Mouse (Mus musculus): Measurements from ENCODE around the gene Btd. TPM values are rescaled to one million over a fixed set of nuclear protein-coding genes. Genes with fewer than 3 reads are reported as not detected.

The Btd gene
- total RNA-seq, 2 experiments from 2014 or later, result 43.9 to 48.6 TPM

DNA sequence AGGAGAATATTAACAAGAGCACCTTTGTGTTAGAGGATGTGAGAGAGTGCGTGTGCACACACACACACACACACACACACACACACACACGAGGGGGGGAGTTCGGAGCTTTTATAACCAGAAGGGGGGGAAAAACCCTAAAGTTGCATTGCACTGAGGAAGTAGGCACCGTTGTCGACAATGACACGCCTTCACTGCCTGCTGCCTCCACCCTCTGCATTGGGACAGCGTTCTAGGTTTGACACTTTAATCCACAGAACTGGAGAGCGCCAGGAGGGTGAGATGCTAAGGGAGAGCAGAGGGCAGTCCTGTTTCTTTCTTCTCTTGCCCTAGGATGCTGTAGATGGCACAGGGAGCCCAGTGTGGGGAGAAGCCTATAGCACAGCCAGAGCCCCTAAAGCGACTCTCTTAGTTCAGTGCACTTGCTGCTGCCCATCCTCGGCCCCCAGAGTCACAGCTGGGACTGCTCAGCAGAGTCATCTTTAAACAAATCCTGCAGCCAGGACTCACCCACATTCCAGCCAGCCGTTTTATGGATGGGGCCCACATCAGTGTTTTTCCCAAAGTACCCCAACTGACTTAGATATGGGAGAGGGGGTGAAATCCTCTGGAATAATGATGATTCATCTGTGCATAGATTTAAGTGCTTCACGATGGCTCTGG, 24.2 kb downstream of the Btd start:
- no peak for DNase-seq

DNA sequence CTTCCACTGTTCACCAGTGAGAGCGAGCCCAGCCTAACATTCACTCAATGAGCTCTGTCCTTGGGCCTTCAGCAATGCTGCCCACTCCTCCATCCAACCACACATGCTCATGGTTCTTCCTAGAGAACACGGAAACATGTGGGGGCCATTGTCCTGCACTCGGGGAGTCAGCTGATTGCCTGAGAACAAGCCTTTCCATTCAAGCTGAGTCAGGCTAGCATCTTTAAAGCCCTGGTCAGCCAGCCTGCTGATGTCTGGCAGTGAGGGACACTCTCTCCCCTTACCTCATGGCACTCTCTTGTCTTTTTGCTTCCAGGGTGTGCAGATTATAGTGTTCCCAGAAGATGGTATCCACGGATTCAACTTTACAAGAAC, 24.7 kb downstream of the Btd start:
- no peak for DNase-seq

DNA sequence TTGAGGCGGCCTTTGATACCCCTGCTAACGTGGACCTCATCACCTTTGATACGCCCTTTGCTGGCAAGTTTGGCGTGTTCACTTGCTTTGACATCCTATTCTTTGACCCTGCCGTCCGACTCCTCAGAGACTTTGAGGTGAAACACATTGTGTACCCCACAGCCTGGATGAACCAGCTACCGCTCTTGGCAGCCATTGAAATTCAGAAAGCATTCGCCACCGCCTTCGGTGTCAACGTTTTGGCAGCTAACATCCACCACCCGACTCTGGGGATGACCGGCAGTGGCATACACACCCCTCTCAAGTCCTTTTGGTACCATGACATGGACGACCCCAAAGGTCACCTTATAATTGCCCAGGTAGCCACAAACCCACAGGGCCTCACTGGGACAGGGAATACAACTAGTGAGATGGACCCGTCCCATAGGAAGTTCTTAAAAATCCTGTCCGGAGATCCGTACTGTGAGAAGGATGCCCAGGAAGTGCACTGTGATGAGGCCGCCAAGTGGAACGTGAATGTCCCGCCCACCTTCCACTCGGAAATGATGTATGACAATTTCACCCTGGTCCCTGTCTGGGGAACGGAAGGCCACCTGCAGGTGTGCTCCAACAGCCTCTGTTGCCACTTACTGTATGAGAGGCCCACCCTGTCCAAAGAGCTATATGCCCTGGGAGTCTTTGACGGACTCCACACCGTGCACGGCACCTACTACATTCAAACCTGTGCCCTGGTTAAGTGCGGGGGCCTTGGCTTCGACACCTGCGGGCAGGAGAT, 26.3 kb downstream of the Btd start:
- DNase-seq, result no peak

DNA sequence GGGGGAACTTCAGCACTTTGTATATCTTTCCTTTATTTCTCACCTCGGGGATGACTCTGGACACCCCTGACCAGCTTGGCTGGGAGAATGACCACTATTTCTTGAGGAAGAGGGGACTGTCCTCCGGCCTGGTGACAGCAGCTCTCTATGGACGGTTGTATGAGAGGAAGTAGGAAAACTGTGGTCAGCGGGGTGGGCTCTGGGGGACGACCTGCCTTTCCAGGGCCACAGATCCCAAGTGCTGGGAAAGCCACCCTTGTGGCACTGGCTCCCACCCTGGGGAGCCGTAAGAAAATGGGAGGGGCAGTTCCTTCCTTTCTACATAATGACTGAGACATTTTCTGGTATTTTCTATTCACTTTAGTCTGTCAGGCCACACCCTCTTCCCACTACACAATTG, 26.9 kb downstream of the Btd start:
- no peak for DNase-seq

DNA sequence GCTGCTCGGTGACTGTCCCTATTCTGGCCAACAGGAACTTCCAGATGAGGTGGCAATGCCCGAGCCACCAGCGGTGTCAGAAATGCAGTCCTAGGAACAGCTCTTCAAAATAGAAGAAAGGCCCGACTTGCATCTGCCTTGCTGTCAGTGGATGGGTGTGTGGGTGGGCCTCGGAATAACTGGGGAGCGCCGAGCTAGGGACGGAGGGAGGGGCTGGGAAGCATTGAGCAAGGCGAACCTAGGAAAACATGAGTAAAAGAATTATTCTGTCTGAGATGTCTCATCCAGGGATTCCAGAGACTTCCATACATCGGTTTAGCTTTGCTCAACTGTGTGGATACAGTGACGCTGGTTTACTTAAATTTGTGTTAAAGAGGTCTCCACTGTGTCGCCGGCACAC, 27.5 kb downstream of the Btd start:
- DNase-seq, result no peak

DNA sequence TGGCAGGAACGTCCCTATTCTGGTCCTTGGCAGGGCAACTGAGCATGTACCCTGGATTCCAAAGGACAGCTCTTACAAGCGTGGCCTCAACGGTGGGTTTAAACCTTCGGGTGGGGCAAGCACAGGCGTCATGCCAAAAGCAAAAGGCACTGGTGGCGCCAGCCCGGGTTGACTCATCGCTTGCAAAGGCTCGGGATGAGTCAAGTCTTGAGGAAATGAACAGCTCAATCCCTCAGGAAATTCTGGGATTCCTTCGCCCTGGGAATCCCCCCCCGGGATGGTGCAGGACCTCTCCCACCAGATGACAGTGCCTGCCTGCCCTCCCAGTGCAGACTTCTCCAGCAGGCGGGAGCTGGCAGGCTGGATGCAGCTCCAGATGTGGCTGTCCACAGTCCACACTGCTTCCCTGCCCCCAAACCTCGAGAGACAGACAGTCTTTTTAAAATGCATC, 28.4 kb downstream of the Btd start:
- peak; percentile 86 for DNase-seq

DNA sequence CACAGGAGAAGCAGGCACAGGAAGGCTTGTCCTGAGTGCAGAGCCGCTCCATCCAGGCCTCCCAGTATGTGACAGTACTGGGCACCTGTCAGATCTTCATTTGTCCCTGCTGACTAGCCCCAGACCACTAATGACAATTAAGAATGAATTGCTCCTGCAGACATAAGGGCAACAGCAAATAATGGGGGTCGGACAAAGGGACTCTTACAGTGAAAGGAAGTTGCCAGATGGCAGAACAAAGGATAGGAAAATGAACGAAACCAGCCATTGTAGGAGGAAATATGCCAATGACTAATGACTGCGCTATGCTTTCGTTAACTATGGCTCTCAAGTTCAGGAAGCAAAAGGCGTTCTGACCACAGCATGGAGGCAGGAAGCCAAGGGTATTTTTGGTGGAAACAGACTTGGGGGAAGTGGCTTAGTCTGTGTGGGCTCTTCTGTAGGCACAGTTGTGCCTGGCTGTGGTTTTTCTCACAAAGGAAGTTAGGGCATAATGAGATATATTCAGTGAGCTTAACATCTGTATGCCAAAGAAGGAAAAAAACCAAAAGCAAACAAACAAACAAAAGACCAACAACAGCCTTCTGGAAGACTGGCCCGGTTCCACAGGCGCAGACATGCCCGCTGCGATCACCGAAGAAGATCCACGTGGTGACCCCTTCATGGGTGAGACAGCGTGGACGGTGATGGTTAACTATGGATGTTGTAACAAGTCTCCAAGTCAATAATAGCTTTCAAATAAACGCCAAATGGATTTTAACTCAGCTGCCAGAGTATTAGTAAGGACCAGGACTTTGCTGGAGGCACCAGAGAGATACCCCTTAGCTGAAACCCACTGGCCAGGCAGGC, 29.0 kb downstream of the Btd start:
- DNase-seq, result no peak

DNA sequence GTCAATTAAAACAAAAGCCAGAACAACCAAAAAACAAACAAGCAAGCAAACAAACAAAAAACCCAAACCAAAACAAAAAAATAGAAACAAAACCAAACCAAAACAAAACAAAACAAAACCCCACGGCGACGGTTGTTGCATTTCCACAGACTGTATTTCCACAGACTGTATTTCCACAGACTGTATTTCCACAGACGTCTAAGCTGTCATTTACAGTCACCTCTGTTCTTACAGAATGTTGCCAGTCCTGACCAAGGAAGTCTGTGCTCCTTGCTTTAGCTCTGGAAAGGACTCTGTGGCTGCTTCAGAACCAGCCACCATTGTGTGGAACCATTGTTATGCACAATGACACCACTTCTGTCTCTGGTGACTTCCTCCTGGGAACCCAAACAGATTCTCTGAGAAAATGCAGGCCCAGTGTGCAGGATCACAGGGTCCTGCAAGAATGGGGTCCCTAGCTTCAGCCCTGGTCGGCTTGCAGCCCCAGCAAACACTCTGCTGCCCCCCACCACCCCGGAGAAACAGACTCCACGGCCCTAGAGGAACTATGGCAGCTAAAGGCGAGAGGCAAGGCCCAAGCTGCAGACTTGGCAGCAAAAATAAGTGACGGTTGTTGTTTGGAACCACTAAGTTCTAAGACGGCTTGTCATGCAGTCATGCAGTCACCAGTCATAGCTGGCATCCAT, 30.9 kb downstream of the Btd start:
- no peak for DNase-seq

DNA sequence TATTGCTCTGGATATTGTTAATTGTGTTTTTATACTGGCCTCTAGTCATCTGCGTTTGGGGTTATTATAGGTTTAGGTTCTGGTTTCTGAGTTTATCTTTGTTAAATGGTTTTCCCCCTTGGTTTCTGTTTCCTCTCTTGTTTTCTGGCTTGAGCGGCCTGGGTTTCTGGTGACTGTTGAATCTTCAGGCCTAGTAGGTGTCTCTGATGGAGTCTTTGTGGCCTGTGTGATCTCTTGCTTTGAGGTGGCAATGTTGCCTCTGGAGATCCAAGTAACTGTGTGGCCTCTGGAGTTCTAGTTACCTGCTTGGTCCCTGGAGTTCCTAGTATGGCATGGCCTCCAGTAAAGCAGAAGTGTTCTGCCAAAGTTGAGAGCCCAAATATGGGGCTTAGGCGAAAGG, 39.8 kb downstream of the Btd start:
- no peak for DNase-seq

DNA sequence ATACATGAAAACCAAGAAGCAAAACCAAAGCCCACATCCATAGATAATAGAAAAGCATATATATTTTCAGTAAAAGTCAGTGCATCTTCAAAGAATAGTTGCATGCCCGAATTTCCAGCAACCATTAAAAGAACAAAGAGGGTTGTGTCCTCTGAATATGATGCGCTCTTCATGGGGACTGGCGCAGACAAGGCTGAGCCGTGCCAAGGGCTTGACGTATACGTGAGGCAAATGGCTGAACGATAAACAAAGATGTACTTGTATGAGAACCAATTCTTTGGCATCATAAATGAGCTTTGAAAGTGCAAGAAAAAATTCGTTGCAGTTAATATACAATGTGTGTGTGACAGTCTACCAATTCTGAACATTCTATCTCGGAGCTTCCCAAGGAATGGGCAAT, 40.5 kb downstream of the Btd start:
- no peak for DNase-seq

DNA sequence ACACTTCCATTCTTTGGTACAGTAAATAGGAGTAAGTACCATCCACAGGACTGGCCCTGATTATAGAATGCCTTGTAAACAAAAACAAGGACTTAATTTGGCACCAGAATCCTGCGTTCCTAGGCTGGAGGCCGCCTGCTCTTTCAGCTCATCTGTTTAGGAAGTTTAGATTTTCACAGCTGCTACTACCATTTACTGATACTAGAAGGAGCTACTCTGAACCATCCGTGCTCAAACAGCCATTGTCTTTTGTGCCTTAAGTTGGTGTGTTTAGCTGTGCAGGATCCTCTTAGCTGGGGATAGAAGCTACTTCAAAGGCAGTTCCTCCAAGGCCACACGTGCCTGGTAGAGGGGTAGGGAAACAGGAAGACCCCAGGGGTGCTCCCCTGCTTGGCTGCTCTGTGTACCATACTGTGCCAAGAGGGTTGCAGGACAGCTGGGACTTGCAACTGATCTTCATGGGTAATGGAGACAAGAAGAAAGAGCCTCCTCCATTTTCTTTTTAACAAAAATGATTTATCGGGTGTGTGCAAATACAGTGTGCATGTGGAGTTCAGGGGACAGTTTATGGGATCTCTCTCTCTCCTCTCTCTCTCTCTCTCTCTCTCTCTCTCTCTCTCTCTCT, 41.2 kb downstream of the Btd start:
- DNase-seq, result no peak

DNA sequence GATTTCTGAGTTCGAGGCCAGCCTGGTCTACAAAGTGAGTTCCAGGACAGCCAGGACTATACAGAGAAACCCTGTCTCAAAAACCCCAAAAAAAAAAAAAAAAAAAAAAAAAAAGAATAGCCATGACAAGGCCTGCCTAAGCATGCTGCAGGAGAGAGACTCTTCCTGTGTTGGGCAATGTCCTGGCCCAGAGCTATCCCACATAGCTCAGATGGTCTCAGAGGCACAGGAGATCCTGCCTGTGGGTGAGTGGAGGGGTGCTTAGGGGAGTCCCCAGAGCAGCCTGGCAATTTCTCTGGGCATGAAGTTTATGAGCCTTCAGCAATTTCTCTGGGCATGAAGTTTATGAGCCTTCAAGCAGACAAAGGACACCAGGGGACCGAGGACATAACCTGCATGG, 42.8 kb downstream of the Btd start:
- DNase-seq, result no peak

DNA sequence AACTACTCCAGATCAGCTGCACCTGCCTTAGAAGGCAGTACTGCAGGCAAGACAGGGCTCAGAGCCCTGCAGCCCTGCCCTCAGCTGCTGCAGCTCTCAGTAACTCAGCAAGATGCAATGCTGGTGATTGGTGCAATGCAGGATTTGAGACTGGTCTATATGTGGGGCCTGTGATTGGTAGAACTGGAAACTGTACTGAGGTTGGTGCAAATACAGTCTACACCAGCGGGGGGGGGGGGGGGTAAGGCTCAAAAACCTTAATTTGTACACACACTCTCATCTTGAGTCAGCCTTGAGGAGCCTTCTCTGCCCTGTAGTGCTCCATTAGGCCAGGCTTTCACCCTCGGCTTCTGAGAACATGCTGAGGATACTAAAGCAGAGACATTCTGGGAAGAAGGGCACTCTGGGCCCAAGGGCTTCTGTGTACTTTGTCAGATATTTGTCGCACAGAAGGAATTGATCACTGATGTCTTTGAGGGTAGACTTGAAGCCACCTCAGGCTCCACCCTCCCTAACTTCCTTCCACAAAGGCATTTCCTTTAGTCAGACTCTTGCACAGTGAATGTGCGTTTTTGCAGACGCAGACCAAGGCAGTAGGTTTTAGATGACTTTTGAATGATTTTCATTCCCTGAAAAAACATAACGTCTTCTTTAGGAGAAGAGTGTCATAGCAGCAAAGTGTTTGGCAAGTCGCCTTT, 43.7 kb downstream of the Btd start:
- DNase-seq, result no peak

DNA sequence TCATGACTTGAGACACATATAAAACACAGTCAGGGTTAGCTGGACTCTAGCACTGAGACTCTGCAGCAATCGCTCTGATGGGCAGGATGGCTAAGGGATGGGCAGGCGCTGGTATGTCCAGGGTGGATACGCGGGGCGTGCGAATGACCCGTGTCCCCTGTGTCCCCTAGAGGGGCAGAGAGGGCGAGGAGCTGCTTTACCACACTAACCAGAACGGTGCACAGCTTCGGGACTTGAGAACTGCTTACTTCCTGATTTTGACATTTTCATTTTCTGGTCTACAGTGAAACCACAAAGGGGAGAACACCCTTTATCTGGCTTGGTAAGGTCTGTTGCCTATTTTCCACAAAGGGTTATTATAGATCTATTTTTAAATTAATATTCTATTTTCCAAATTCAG, 44.9 kb downstream of the Btd start:
- DNase-seq, result no peak

DNA sequence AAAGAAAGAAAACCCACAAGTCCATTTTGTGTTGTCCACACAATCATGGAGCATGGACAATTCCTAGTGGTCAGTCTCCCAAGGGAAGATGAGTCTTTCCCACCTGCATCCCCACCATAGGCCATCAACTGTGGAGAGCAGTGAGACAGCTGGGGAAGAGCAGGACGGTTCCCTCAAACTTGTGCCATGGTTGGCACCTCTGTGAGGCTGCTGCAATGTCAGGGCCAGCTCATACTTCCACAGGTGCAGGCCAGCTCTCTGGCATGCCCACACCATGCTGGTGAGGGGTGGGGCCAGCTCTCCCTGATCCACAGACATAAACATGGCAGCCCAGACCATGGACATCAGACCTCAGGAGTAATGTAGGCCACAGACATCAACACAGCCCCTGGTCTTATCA, 45.4 kb downstream of the Btd start:
- no peak for DNase-seq

DNA sequence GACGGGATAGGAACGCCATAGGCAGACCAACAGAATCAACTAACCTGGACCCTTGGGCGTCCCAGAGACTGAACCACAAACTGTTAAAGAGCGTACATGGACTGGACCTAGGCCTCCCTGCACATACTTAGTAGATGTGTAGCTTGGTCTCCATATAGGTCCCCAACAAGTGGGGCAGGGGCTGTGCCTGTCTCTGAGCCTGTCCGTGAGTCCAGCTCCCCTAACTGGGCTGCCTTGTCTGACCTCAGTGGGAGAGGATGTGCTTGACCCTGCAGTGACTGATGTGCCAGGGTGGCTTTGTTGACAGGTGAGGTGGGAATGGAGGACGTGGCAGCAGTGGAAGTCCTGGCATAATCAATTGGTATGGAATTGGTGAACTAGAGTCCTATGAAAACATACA, 51.7 kb downstream of the Btd start:
- no peak for DNase-seq

DNA sequence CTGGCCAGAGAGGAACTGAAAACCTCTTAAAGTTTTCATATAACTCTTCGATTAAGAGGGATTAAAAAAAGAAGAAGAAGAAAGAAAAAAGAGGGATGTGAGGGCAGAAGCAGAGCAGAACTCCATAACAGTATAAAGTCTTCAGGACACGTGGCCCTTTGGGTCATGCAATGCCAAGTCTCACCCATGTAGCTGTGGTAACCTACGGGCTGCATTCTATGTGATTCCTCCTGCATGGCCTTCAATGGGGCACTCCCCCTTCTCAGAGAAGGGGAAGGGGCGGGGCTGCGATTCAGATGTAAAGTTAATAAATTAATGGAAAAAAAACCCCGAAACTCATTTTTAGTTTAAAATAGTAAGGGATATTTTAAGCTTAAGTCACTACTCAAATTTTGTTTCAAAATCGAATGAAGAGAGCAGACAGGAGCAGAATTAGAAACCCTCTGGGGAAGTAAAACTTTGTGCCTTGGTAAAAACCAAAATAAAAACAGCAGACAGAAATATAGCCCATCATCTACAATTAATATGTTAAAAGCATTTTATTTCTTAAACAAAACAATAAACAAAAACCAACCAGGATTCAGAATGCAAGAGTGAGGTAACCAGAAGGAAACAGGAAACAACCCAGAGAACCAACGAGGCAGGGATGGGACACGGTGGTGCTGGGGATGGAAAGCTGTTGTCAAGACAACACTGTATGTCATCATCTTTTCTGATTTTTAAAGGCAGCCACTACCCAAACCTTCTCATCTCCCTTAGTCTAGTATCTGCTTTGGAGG, 55.6 kb downstream of the Btd start:
- no peak for DNase-seq

DNA sequence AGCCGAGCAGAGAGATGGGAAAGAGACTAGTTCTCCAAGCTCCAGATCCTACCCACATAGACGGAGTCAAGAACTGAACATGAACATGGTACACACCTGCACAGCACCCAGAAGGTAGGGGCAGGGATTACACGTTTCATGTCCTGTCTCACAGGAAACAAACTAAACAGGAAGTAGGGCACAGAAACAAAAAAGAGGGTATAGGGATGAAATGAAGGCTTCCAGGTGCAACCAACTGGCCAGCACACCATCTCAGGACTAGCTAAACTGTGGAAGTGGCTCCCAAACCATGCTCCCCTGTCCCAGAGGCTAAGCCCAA, 56.1 kb downstream of the Btd start:
- DNase-seq, result no peak

DNA sequence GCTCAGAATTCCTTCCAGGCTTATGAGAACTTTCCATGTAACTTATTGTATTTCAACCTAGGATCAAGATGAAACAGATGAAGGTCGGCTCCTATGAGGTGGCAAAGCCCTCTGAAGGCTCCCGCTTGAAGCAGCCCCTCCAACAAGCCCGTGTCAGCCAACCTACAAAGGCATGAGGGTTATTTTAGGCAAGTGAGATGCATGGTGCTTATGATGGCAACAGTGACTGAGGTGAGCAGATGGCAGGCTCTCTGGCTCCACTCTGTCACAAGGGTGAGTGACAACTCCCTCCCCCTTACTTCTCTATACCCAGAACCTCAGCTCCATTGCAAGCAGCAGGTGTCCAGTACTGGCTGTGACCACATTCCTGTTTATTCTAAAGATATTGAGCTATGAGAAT, 56.5 kb downstream of the Btd start:
- DNase-seq, result no peak

DNA sequence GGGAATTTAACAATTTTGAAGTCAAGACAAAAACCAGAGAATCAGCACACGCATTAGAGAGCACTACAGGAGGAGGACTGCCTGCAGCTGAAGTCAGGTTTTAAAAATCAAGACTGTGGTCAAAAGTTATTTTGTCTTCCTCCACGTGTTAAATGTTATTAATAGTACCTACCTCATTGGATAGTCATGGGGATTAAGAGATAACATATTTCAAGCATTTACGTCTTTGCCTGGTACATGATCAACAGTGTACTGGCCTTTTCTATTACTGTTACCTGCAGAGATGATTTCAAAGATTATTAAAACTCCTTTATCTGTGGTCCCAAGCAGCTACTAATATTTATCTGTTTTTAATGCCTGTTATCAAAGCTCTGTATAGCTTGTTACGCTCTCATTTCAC, 56.9 kb downstream of the Btd start:
- no peak for DNase-seq

DNA sequence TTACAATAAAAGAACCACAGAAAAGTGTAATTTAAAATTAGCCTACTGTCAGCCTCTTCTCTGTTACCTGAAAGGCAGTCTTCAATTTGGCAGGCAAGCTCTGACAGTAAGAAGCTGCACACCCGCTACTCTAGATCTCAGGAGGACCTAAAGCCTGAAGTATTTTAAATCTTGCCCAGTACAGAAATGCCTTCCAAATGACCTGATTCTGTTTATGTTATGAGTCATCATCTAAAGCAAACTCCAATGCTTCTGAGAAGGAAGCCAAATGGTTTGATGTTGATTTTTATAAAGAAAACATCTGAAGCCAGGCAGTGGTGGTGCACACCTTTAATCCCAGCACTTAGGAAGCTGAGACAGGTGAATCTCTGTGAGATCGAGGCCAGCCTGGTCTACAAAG, 59.5 kb downstream of the Btd start:
- DNase-seq, result no peak

Measured in adrenal gland, postnatal 10 days (tissue).